Mouse (Mus musculus) thymus, postnatal 14 days (tissue): ENCODE results near the gene Ccl4.

Experiments
- DNase-seq: peaks from one replicate; pipeline ENCODE4 v3.0.0; 2021

Ccl4 gene

GRCm38 (mm10) chr11:83662204-83662603, at the start of gene Ccl4:
Gene Ccl4 (plus strand): TSS chr11:83662584.
- DNase-seq = peak; percentile 49

- DNase-seq = no peak
These were observed 45.8 kb upstream of the Ccl4 start for GRCm38 (mm10) chr11:83616586-83616985.

- DNase-seq = no peak
These were observed 44.1 kb upstream of the Ccl4 start for GRCm38 (mm10) chr11:83618238-83618637.

- no peak for DNase-seq
These were observed 43.3 kb upstream of the Ccl4 start for GRCm38 (mm10) chr11:83619037-83619436.

- DNase-seq = no peak
These were observed 38.8 kb upstream of the Ccl4 start for GRCm38 (mm10) chr11:83623586-83623985.

GRCm38 (mm10) chr11:83628808-83629207, 33.6 kb upstream of the Ccl4 start:
- no peak for DNase-seq

GRCm38 (mm10) chr11:83630630-83631029, 31.8 kb upstream of the Ccl4 start:
- DNase-seq = no peak

- no peak for DNase-seq
These were observed 31.3 kb upstream of the Ccl4 start for GRCm38 (mm10) chr11:83631065-83631464.

GRCm38 (mm10) chr11:83632744-83633143, 29.6 kb upstream of the Ccl4 start:
- DNase-seq = no peak

GRCm38 (mm10) chr11:83634425-83634824, 28.0 kb upstream of the Ccl4 start:
- no peak for DNase-seq

GRCm38 (mm10) chr11:83634898-83635297, 27.5 kb upstream of the Ccl4 start:
- no peak for DNase-seq

- no peak for DNase-seq
These were observed 25.6 kb upstream of the Ccl4 start for GRCm38 (mm10) chr11:83636742-83637235.

GRCm38 (mm10) chr11:83638934-83639333, 23.4 kb upstream of the Ccl4 start:
- peak; percentile 16 for DNase-seq

GRCm38 (mm10) chr11:83639533-83639932, 22.9 kb upstream of the Ccl4 start:
- DNase-seq = peak; percentile 67

- DNase-seq = peak; percentile 69
These were observed 22.2 kb upstream of the Ccl4 start for GRCm38 (mm10) chr11:83640141-83640540.

- peak; percentile 12 for DNase-seq
These were observed 21.2 kb upstream of the Ccl4 start for GRCm38 (mm10) chr11:83641216-83641615.

GRCm38 (mm10) chr11:83645521-83645920, 16.9 kb upstream of the Ccl4 start, which contains the start of gene Rpl9-ps1:
Gene Rpl9-ps1 (minus strand): TSS chr11:83645621.
- DNase-seq = no peak

- DNase-seq = no peak
These were observed 15.8 kb upstream of the Ccl4 start for GRCm38 (mm10) chr11:83646356-83647149.

- no peak for DNase-seq
These were observed 13.0 kb upstream of the Ccl4 start, which contains the start of gene Ccl3 for GRCm38 (mm10) chr11:83649305-83649841. Gene Ccl3 (minus strand): TSS chr11:83649355.

- no peak for DNase-seq
These were observed 7.8 kb upstream of the Ccl4 start for GRCm38 (mm10) chr11:83654606-83655005.

- no peak for DNase-seq
These were observed 4.9 kb upstream of the Ccl4 start for GRCm38 (mm10) chr11:83657508-83657907.

GRCm38 (mm10) chr11:83658797-83659196, 3.6 kb upstream of the Ccl4 start:
- no peak for DNase-seq

- DNase-seq = no peak
These were observed 1.1 kb downstream of the Ccl4 start for GRCm38 (mm10) chr11:83663532-83663931.

GRCm38 (mm10) chr11:83671743-83672142, 9.4 kb downstream of the Ccl4 start:
- no peak for DNase-seq
